Mouse (Mus musculus) CH12.LX (cell line): ENCODE data around the gene Phldb1. TPM values are rescaled to one million over a fixed set of nuclear protein-coding genes. Genes with fewer than 3 reads are reported as not detected.

Experiments
- DNase-seq: peaks from one replicate; pipeline ENCODE4 v3.0.0-alpha.2; 2013; ENCODE audit errors: extremely low read depth
- H3K27ac ChIP-seq: 2 replicates; pipeline ENCODE4 v1.5.1; 2012; ENCODE audit warnings: low read depth, mild to moderate bottlenecking, control low read depth, moderate library complexity; ENCODE audit not compliant: insufficient read depth
- H3K27me3 ChIP-seq: replicated peaks from 2 replicates; pipeline ENCODE3; 2012; ENCODE audit warnings: inconsistent platforms
- H3K36me3 ChIP-seq, 2 experiments: replicated peaks in 1 of 2; 2 replicates each; pipeline versions ENCODE3 to v1.6.1; 2012; ENCODE audit warnings: inconsistent platforms in 1 of 2, low read length in 1 of 2, mild to moderate bottlenecking in 1 of 2, mixed read lengths in 1 of 2, moderate library complexity in 1 of 2; ENCODE audit not compliant: control insufficient read depth in 1 of 2, insufficient read depth in 1 of 2
- H3K4me1 ChIP-seq, 2 experiments: 2 replicates each; pipeline ENCODE4 v1.6.1; 2012; ENCODE audit warnings: inconsistent platforms in 1 of 2, moderate library complexity in 1 of 2; ENCODE audit not compliant: insufficient read depth in 2 of 2, control insufficient read depth in 1 of 2
- H3K4me2 ChIP-seq: 2 replicates; pipeline ENCODE4 v1.6.1; 2012; ENCODE audit warnings: low read depth, mild to moderate bottlenecking, control low read depth; ENCODE audit not compliant: poor library complexity, insufficient read depth, severe bottlenecking
- H3K4me3 ChIP-seq, 3 experiments: fragments of 150-350 bp in 1 of 3; sonication (generic) in 1 of 3; replicated peaks in 1 of 3; 2 replicates each; pipeline versions ENCODE3 to v1.5.1; 2011 to 2012; ENCODE audit warnings: low read depth in 2 of 3, low read length in 2 of 3, mild to moderate bottlenecking in 2 of 3, moderate library complexity in 2 of 3, control low read depth in 1 of 3, improper control_type of control experiment in 1 of 3, inconsistent platforms in 1 of 3, mixed read lengths in 1 of 3; ENCODE audit not compliant: poor library complexity in 1 of 3
- H3K79me2 ChIP-seq: replicated peaks from 2 replicates; pipeline ENCODE4 v1.6.1; 2012; ENCODE audit warnings: mild to moderate bottlenecking, moderate library complexity; ENCODE audit not compliant: control insufficient read depth, poor library complexity, insufficient read depth, severe bottlenecking; ENCODE audit errors: extremely low read depth
- H3K9ac ChIP-seq: 2 replicates; pipeline ENCODE4 v1.6.1; 2012; ENCODE audit warnings: low read depth, mild to moderate bottlenecking, control low read depth, moderate library complexity; ENCODE audit not compliant: insufficient read depth
- H3K9me3 ChIP-seq: replicated peaks from 2 replicates; pipeline ENCODE3; 2012; ENCODE audit warnings: low read length, inconsistent platforms, mixed read lengths
- CHD2 ChIP-seq: IDR thresholded peaks from 2 replicates; pipeline ENCODE4 v1.6.1; 2011; ENCODE audit warnings: low read length, improper control_type of control experiment
- E2F4 ChIP-seq: IDR thresholded peaks from 2 replicates; pipeline ENCODE4 v1.6.1; 2011; ENCODE audit warnings: low read depth, low read length, improper control_type of control experiment; ENCODE audit not compliant: insufficient replicate concordance
- ELF1 ChIP-seq: IDR thresholded peaks from 2 replicates; pipeline ENCODE4 v1.6.1; 2014; ENCODE audit warnings: low read depth, mild to moderate bottlenecking, inconsistent platforms, low read length, improper control_type of control experiment
- ETS1 ChIP-seq: conservative IDR thresholded peaks from 2 replicates; pipeline ENCODE4 v1.6.1; 2012; ENCODE audit warnings: low read depth, mild to moderate bottlenecking, inconsistent platforms, low read length, improper control_type of control experiment, moderate library complexity
- GABPA ChIP-seq: IDR thresholded peaks from 2 replicates; pipeline ENCODE4 v1.6.1; 2012; ENCODE audit warnings: low read depth, low read length, improper control_type of control experiment, inconsistent platforms; ENCODE audit not compliant: insufficient replicate concordance
- IRF4 ChIP-seq: IDR thresholded peaks from 2 replicates; pipeline ENCODE4 v1.6.1; 2014; ENCODE audit warnings: low read depth, mild to moderate bottlenecking, inconsistent platforms, low read length, improper control_type of control experiment
- KAT2A ChIP-seq: IDR thresholded peaks from 2 replicates; pipeline ENCODE4 v1.6.1; 2012; ENCODE audit warnings: low read length, improper control_type of control experiment, inconsistent platforms; ENCODE audit not compliant: insufficient replicate concordance
- MXI1 ChIP-seq: IDR thresholded peaks from 2 replicates; pipeline ENCODE4 v1.6.1; 2011; ENCODE audit warnings: mild to moderate bottlenecking, low read depth, low read length, improper control_type of control experiment
- MYC ChIP-seq: IDR thresholded peaks from 2 replicates; pipeline ENCODE4 v1.6.1; 2011; ENCODE audit warnings: low read depth, mild to moderate bottlenecking, improper control_type of control experiment, low read length
- NELFE ChIP-seq: IDR thresholded peaks from 2 replicates; pipeline ENCODE4 v1.6.1; 2011; ENCODE audit warnings: low read depth, low read length, improper control_type of control experiment
- PAX5 ChIP-seq: IDR thresholded peaks from 2 replicates; pipeline ENCODE4 v1.6.1; 2012; ENCODE audit warnings: low read length, inconsistent platforms, mixed read lengths
- POLR2A ChIP-seq: IDR thresholded peaks from 2 replicates; pipeline ENCODE4 v1.6.1; 2011; ENCODE audit warnings: low read depth, mild to moderate bottlenecking, improper control_type of control experiment, low read length
- RAD21 ChIP-seq: IDR thresholded peaks from 2 replicates; pipeline ENCODE4 v1.6.1; 2011; ENCODE audit warnings: low read depth, mild to moderate bottlenecking, low read length, improper control_type of control experiment, moderate library complexity
- RCOR1 ChIP-seq: conservative IDR thresholded peaks from 2 replicates; pipeline ENCODE4 v1.6.1; 2012; ENCODE audit warnings: low read depth, mild to moderate bottlenecking, inconsistent platforms, low read length, improper control_type of control experiment
- TBP ChIP-seq: conservative IDR thresholded peaks from 2 replicates; pipeline ENCODE4 v1.6.1; 2011; ENCODE audit warnings: low read depth, low read length, improper control_type of control experiment
- USF2 ChIP-seq: conservative IDR thresholded peaks from 2 replicates; pipeline ENCODE4 v1.6.1; 2011; ENCODE audit warnings: low read depth, low read length, improper control_type of control experiment
- ZC3H11A ChIP-seq: IDR thresholded peaks from 2 replicates; pipeline ENCODE4 v1.6.1; 2012; ENCODE audit warnings: low read depth, mild to moderate bottlenecking, inconsistent platforms, low read length, improper control_type of control experiment
- ZNF384 ChIP-seq: IDR thresholded peaks from 2 replicates; pipeline ENCODE4 v1.6.1; 2012; ENCODE audit warnings: low read depth, low read length, improper control_type of control experiment, inconsistent platforms
- dilution Hi-C: fragments of 300-500 bp; cut with MboI; formaldehyde crosslinking; loops from 2 replicates; pipeline ENCODE4 v1.14.3; 2020; ENCODE audit warnings: low sequenced_read_pairs; ENCODE audit not compliant: extremely low pct_unique_long_range_greater_than_20kb, extremely low pct_ligation_motif_present
- in situ Hi-C: fragments of 300-500 bp; cut with MboI; formaldehyde crosslinking; loops from 3 replicates; pipeline ENCODE4 v1.14.3; 2019; ENCODE audit warnings: low sequenced_read_pairs, low pct_ligation_motif_present, low pct_unique_long_range_greater_than_20kb, mixed read lengths
- polyA plus RNA-seq: library from polyadenylated mRNA; unstranded; fragments of >175 nt; gene quantifications from 2 replicates; pipeline ENCODE4 v1.2.1, GENCODE M21; 2012; ENCODE audit warnings: low read depth; ENCODE audit not compliant: insufficient read length
- total RNA-seq, 2 experiments: library from RNA; depleted of rRNA; stranded (reverse); fragments of 300-350 nt in 1 of 2; fragments of >200 nt in 1 of 2; gene quantifications; 2 replicates each; pipeline ENCODE4 v1.2.3; 2012 to 2014

Phldb1 gene
- total and polyA plus RNA-seq, 3 experiments = 7.9 to 15.1 (median 14.6) TPM

DNA sequence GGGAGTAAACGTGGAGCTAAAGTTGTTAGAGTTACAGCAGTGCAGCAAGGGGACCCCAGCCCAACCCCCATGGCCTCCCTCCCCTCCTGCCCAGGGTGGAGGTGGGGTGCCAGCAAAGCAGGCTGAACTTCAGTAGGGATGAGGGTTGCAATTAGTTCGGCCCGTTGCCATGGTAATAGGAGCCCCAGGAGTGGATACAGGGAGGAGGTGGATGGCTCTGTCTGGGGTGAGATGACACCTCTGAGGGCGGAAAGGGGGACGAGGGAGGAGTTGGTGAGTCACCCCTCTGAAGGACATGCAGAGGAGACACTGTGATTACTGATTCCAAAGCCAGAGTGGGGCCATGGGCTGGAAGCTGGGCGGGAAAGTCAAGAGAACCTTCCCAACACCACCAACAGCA, 26.1 kb downstream of the Phldb1 start:
- H3K79me2 ChIP-seq = no peaks in the 10 kb centered on the region
- H3K27me3 ChIP-seq = no peaks in the 10 kb centered on the region
- no peak overlapping the region for H3K27ac ChIP-seq
- in situ Hi-C loops = no loop called here
- H3K4me2 ChIP-seq = no peak overlapping the region
- H3K4me3 ChIP-seq = peak overlapping the region in 1 of 3 experiments; percentile 45
- DNase-seq = no peak
- no peak for TF ChIP-seq ZNF384
- no peak for TF ChIP-seq IRF4
- no peak for TF ChIP-seq PAX5
- TF ChIP-seq MYC = no peak
- no peak for TF ChIP-seq MXI1
- no peak for TF ChIP-seq USF2
- TF ChIP-seq RCOR1 = no peak
- TF ChIP-seq CHD2 = no peak
- no peak for TF ChIP-seq TBP
- TF ChIP-seq GABPA = no peak
- no peak for TF ChIP-seq POLR2A
- TF ChIP-seq E2F4 = no peak
- TF ChIP-seq ETS1 = no peak
- TF ChIP-seq ZC3H11A = no peak
- TF ChIP-seq RAD21 = no peak
- TF ChIP-seq NELFE = no peak
- no peak for TF ChIP-seq ELF1
- dilution Hi-C loops = no loop called here
- no peak overlapping the region for H3K9ac ChIP-seq
- peaks cover 5 to 99% of the 10 kb centered on the region in 2 experiments for H3K36me3 ChIP-seq
- H3K4me1 ChIP-seq = peaks cover 0 to 15% of the 10 kb centered on the region in 2 experiments; a peak in 3 of 4 replicates
- H3K9me3 ChIP-seq = no peaks in the 10 kb centered on the region

DNA sequence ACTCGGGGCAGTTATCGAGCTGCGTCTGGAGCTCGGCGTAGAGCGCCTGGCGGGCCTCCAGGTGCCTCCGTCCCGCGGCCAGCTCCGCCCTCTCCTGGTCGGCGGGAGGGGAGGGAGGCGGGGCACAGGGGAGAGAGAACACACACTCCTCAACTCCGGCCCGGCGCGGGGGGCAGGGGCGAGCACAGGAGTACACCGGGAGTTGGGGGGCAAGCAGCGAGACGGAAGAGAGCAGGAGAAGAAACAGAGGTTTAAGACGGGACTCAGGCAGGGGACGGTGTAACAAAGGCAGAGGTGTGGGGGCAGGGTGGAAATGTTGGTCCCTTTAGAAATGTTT, 26.6 kb downstream of the Phldb1 start:
- Histone ChIP-seq H3K4me2 (no peak overlapping the region), H3K27ac (no peak overlapping the region), H3K79me2 (no peaks in the 10 kb centered on the region), H3K4me1 (peaks cover 3 to 16% of the 10 kb centered on the region in 2 experiments), H3K4me3 (peak overlapping the region in 1 of 3 experiments; percentile 45), H3K9ac (no peak overlapping the region; the same call in 1 of the 2 replicates), H3K9me3 (no peaks in the 10 kb centered on the region), H3K36me3 (peaks cover 5 to 98% of the 10 kb centered on the region in 2 experiments), H3K27me3 (no peaks in the 10 kb centered on the region)
- no peak for TF ChIP-seq ELF1
- TF ChIP-seq KAT2A = no peak
- dilution Hi-C loops (no loop called here), in situ Hi-C loops (no loop called here)
- no peak for DNase-seq
